Mouse (Mus musculus): ENCODE data around the gene Pip5k1a. TPM values are rescaled to one million over a fixed set of nuclear protein-coding genes. Genes with fewer than 3 reads are reported as not detected.
"Not testable (repeated sequence)": the region's sequence is repeated elsewhere in the genome, so short reads cannot be mapped to it uniquely, and the experiment has no call there.

Gene Pip5k1a
- polyA plus RNA-seq, 1 experiment, result 12.1 TPM

GRCm38 (mm10) chr3:95121580-95121979 lies 14.8 kb upstream of the Pip5k1a start:
- DNase-seq (ENCODE audit: low read depth, low spot score), result no peak
- WGBS, result 65% methylated on average over 6 of the region's 6 CpGs

DNA sequence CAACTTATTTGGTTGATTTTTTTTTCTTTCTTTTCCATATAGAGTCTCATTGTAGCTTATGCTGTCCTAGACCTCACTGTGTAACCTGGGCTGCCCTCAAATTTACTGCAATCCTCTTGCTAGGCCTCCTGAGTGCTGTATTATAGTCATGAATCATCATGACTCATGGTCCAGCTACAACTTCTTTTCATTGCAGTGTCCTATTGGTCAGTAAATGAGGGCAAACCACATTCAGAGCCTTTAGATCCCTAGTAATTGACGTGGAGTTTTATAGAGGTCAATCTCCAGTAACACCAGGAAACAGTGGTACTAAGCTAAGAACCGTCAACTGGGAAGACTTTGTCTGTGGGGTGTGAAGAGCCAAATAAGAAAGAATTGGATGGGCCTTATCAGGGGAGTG lies 11.0 kb upstream of the Pip5k1a start:
- WGBS, result 44% methylated on average over 2 of the region's 2 CpGs
- no peak for DNase-seq (ENCODE audit: low read depth, low spot score)

- no peak for DNase-seq (ENCODE audit: low read depth, low spot score)
- WGBS, result 91% methylated on average over 1 of the region's 1 CpGs
Measured at GRCm38 (mm10) chr3:95112760-95113159, 6.0 kb upstream of the Pip5k1a start.

GRCm38 (mm10) chr3:95110911-95111726 lies 4.4 kb upstream of the Pip5k1a start, which contains the start of gene Vps72:
Gene Vps72, plus strand, starts transcription at chr3:95111022.
- under 1% methylated on average over 53 of the region's 54 CpGs for WGBS

DNA sequence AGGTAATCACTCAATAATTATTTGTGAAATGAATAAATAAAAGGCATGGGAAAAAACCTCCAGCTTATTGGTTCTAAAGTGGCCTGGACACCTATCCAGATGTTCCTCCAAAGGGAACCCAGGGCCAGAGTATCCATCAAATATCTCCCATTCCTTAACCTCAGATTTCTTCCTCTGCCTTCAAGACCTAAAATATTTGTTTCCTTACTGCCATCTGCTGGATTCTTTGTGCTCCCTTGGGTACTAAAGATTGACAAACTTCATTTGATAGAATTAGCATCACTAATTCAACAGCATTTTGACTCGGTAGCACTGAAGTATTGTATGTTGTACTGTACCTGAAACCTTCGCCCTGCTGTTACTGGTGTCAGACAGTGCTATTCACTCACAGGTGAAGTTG lies 1.2 kb upstream of the Pip5k1a start:
- DNase-seq (ENCODE audit: low read depth, low spot score), result no peak

More at GRCm38 (mm10) chr3:95110911-95111726, 4.4 kb upstream of the Pip5k1a start, which contains the start of gene Vps72:
- DNase-seq (ENCODE audit: low read depth, low spot score), result no peak

DNA sequence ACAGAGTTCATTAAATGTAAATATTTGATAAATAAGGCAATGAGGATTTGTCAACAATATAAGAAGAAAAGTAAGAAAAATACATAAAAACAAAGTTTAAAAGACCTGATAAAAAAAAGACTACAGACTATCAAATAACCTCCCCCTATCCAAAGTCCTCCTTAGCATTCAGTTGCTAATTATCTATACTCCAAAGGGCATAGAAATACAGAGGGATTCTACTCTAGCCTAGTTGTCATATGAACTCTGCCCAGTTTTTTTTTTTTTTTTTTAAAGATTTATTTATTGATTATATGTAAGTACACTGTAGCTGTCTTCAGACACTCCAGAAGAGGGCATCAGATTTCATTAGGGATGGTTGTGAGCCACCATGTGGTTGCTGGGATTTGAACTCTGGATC lies 578 bp upstream of the Pip5k1a start:
- DNase-seq (ENCODE audit: low read depth, low spot score), result not testable (repeated sequence)

More for the DNA sequence above, 1.2 kb upstream of the Pip5k1a start:
- 57% methylated on average over 2 of the region's 2 CpGs for WGBS

- under 1% methylated on average over 16 of the region's 16 CpGs for WGBS
- DNase-seq (ENCODE audit: low read depth, low spot score), result no peak
Measured at GRCm38 (mm10) chr3:95105586-95106337, 968 bp downstream of the Pip5k1a start.

DNA sequence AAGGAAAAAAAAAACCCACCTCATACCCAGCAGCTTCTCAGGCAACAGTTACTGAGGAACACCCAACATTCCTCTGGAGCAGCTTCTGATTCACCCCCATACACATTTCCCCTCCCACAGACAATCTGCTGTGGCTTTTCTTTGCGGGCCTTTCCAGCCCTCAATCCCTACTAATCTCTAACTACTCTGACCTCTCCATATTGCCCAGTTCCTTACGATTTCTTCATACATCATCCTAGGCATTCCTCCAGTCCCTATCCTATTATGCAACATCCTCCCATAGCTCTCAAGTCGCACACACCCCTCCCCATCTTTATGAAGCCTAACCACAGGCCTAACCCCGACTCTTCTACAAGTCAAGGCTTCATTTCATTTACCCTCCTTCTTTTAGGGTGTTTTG lies 1.6 kb downstream of the Pip5k1a start:
- 18% methylated on average over 4 of the region's 4 CpGs for WGBS
- no peak for DNase-seq (ENCODE audit: low read depth, low spot score)

- WGBS, result 36% methylated on average over 2 of the region's 2 CpGs
- no peak for DNase-seq (ENCODE audit: low read depth, low spot score)
Measured at GRCm38 (mm10) chr3:95100854-95101253, 5.9 kb downstream of the Pip5k1a start.

DNA sequence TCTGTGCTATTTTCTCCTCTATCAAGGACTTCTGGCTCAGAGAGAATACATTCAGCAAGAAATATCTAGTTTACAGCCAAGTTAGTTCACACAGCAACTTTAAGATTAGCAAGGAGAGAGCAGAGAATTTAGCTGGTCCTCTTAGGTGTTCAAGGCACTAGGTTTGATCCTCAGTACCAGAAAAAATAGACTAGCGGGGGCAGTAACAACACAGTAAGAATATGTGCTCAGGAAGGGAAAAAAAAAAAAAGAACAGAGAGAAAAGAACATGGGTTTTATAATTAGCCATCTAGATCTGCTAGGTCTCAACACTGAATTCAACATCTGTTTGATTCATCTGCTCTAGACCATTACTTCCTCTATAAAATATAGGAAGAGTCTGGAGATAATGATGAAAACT lies 18.7 kb downstream of the Pip5k1a start:
- no peak for DNase-seq (ENCODE audit: low read depth, low spot score)
- WGBS, result 97% methylated on average over 1 of the region's 1 CpGs

- 97% methylated on average over 2 of the region's 2 CpGs for WGBS
- no peak for DNase-seq (ENCODE audit: low read depth, low spot score)
Measured at GRCm38 (mm10) chr3:95071606-95072005, 35.1 kb downstream of the Pip5k1a start.

- no peak for DNase-seq (ENCODE audit: low read depth, low spot score)
- WGBS, result 85% methylated on average over 11 of the region's 11 CpGs
Measured at GRCm38 (mm10) chr3:95066570-95066969, 40.2 kb downstream of the Pip5k1a start.

GRCm38 (mm10) chr3:95066095-95066494 lies 40.6 kb downstream of the Pip5k1a start:
- WGBS, result 77% methylated on average over 6 of the region's 6 CpGs

GRCm38 (mm10) chr3:95065553-95065952 lies 41.2 kb downstream of the Pip5k1a start:
- no peak for DNase-seq (ENCODE audit: low read depth, low spot score)
- WGBS, result 93% methylated on average over 1 of the region's 1 CpGs

More at GRCm38 (mm10) chr3:95066095-95066494, 40.6 kb downstream of the Pip5k1a start:
- no peak for DNase-seq (ENCODE audit: low read depth, low spot score)

DNA sequence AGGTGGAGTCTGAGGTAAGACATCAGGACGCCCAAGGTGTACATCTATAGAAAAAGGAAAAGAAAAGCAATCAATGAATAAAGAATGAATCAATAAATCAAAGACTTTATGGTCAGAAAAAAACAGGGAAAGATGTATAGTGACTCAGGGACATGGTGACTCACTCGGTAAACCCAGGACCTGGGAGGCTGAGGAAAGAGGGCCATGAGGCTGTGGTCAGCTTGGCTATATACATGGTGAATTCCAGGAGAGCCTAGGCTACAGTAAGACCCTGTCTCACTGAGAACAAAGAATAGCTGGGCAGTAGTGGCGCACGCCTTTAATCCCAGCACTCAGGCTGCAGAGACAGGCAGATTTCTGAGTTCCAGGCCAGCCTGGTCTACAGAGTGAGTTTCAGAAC lies 43.0 kb downstream of the Pip5k1a start:
- 86% methylated on average over 4 of the region's 4 CpGs for WGBS

GRCm38 (mm10) chr3:95058078-95058477 lies 48.7 kb downstream of the Pip5k1a start:
- 75% methylated on average over 8 of the region's 8 CpGs for WGBS
- DNase-seq (ENCODE audit: low read depth, low spot score), result no peak

More for the DNA sequence above, 43.0 kb downstream of the Pip5k1a start:
- DNase-seq (ENCODE audit: low read depth, low spot score), result no peak

DNA sequence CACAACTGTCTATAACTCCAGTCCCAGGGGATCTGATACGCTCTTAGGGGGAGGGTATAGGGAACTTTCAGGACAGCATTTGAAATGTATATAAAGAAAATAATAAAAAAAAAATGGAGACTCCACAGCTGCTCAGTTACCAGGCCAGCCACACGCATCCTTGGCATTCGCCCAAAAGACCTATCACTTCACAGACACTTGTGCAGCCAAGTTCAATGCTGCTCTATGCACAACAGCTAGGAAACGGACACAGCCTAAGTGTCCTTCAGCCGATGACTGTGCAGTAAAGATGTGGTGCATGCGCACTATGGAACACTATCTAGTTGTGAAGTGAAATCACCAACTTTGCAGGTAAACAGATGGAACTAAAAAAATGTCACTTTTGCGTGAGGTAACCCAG lies 50.5 kb downstream of the Pip5k1a start:
- DNase-seq (ENCODE audit: low read depth, low spot score), result no peak
- WGBS, result 81% methylated on average over 7 of the region's 7 CpGs

- 31% methylated on average over 10 of the region's 10 CpGs for WGBS
- no peak for DNase-seq (ENCODE audit: low read depth, low spot score)
Measured at GRCm38 (mm10) chr3:95054481-95055260, 52.1 kb downstream of the Pip5k1a start.

DNA sequence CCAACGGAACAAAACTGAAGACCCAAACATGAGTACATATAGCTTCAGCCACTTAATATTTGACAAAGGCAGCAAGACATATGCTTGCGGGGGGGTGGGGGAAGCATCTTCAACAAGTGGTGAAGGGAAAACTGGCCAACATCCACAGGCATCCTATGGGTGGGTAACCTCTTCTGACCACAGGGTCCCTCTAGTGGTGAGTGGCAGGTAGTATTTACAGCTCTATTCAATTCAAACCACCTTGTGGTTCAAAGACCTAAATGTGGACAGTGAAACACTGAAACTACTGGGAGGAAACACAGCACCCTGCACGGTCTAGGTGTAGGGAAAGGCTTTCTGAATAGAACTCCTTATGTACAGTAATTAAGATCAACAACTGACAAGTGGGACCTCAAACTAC lies 53.0 kb downstream of the Pip5k1a start:
- 43% methylated on average over 3 of the region's 3 CpGs for WGBS
- DNase-seq (ENCODE audit: low read depth, low spot score), result no peak

DNA sequence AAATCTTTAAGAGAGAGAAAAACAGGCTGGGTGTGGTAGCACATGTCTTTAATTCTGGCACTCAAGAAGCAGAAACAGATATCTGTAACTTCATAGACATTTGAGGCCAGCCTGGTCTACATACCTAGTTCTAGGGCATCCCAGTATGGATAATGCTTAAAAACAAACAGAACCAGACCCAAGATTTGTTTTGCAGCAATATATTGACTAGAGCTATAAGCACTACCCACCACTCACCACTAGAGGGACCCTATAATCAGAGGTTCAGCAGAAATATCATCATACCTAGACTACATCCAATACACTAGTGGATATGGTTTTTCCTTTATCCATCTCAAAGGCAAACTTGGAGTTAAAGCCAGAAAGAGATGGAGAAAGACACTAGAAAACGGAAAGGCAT lies 53.8 kb downstream of the Pip5k1a start:
- DNase-seq (ENCODE audit: low read depth, low spot score), result no peak
- 37% methylated on average over 1 of the region's 1 CpGs for WGBS

Data from large intestine, adult 2 months (tissue).